Mouse (Mus musculus): ENCODE measurements around the gene Gpx2.

GRCm38 (mm10) chr12:76770841-76771500 lies 24.4 kb downstream of the Gpx2 start:
- TF ChIP-seq POLR2A (IDR thresholded peaks at IDR 0.05; ENCODE audit: control insufficient read depth, low read depth, low read length) (no peak), CTCF (IDR thresholded peaks at IDR 0.05; ENCODE audit: control insufficient read depth, insufficient read depth, insufficient replicate concordance, low read depth, low read length) (no peak)
